Mouse (Mus musculus): ENCODE data around the gene Adamts4. TPM values are rescaled to one million over a fixed set of nuclear protein-coding genes. Genes with fewer than 3 reads are reported as not detected.

Adamts4 gene
- total RNA-seq, 2 experiments from 2014 or later, result 0.48 to 0.90 TPM

- no peak for DNase-seq (ENCODE audit: low spot score)
Observed at GRCm38 (mm10) chr1:171278436-171278835, 28.2 kb downstream of the Adamts4 start.

- no peak for DNase-seq (ENCODE audit: low spot score)
Observed at GRCm38 (mm10) chr1:171279012-171279705, 28.9 kb downstream of the Adamts4 start.

GRCm38 (mm10) chr1:171279721-171280120, 29.5 kb downstream of the Adamts4 start:
- no peak for DNase-seq (ENCODE audit: low spot score)

DNA sequence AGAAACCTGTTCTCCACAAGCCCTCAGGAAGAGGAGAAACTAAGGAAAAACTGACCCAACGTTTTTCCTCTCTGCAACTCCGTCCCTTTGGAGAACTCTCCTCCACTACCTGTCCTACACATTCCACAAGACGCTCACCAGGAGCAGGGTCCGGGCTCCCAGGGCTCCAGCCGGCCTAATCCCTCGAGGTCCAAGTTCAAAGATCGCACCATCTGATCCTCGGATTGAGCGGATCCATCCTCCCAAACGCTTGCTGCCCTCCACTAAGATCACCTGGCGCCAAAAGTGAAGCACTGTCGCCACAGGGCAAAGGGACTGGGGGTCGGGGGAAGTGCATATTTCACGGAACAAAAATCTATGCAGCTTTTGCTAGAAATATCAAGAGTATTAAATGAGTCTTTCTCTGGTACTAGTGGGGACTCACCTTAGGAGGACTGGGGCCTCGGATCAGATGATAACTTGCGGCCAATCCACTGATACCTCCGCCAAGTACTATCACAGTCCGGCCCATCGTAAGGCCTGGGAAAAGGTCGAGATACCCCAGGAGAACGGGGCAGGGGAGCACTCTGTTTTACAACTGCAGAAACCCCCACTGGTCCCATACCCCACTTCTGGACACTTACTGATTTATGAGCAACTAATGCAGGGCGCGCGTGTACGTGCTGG, 30.2 kb downstream of the Adamts4 start:
- DNase-seq (ENCODE audit: low spot score), result no peak

DNA sequence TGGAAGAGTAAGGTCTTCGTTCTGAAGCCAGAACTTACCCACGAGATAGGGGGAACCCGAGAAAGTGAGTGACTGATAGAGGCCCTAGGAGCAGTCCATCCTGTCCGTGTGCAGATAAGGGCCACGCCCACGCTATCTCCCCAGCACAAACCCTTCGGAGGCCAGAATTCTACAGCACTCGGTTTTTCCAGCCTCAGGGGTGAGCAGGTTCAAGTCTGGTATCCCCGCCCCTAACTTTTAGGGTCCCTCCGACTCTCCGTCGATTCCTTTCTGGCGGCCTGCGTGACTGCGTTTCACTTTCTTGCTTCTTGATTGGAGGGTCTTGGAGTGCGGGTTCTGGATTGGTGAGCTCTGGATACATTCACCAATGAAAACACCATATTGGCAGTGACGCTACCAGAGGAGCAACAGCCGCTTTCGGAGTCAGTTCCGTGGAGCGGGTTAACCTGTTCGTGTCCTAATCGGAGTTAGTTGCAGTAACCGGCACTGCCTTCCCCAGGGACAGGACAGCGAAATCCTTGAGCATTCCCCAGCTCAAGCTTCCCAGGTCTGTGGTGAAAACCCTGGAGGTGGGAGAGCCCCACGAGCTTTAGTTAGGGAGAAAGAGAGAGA, 30.8 kb downstream of the Adamts4 start, which contains the start of gene Ppox:
Gene Ppox, minus strand, starts transcription at position 271 of the 612 bp plus-strand sequence.
- peak; percentile 93 for DNase-seq (ENCODE audit: low spot score)

DNA sequence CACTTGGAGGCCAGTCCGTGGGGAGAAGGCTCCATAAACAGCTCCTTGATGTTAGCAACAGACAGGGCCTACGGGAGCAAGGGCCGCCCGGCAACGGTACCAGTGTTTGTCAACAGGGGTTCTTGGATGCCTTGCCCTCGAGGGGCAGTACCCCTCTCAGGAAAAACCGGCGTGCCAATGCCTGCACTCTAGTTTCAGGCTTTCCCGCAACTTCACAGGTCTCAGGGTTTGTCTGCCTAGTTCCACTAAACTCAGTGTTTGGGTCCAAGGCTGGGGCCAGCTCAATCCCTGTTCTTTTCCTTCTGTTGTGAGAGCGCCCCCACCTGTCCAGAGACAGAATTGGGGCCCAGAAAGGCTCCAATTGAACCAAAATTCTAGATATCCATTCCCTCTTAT, 31.3 kb downstream of the Adamts4 start:
- DNase-seq (ENCODE audit: low spot score), result peak; percentile 86

GRCm38 (mm10) chr1:171282086-171282805, 32.0 kb downstream of the Adamts4 start:
- DNase-seq (ENCODE audit: low spot score), result peak; percentile 3

DNA sequence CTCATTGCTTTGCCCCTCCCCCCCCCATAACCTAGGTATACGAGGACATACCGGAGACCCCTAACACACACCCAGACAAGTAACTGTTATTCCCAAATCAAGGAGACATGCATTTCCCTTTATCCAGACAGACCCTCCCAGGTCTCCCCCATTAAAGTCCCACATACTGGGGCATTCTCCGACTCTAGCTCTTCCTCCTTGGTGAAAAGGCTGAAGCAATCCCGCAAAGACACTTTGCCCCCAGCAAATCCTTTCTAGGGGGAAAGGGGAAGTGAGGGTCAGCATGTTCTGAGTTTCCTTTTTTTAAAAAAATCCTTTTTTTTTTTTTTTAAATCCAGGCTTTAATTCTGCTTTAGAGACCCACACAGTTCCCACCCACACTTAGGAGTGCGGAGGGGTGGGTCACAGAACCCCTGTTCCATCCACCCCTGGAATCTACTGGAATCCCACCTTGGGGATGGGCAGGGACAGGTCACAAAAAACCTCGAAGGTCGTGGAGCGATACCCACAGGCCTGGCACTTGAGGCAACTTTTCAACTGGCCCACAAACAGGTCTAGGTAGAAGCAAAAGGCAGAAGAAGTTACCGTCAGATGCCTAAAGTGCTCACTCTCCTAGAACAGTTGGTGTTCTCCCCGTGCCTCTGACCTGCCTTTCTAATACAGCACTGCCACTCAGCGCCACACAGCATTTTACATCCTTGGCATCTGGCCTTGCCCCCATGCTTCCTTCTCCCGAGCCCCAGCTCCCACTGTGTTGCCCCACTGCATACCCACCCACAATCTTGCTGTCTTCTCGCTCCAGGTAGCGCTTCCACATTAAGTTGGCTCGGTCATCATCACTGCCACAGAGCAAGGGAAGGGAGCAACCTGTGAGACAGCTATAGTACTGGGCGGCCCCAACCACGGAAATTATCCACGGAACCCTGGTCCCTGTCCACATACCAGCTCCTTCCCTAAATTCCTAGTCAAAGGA, 33.3 kb downstream of the Adamts4 start:
- no peak for DNase-seq (ENCODE audit: low spot score)

GRCm38 (mm10) chr1:171284491-171284890, 34.3 kb downstream of the Adamts4 start:
- no peak for DNase-seq (ENCODE audit: low spot score)

DNA sequence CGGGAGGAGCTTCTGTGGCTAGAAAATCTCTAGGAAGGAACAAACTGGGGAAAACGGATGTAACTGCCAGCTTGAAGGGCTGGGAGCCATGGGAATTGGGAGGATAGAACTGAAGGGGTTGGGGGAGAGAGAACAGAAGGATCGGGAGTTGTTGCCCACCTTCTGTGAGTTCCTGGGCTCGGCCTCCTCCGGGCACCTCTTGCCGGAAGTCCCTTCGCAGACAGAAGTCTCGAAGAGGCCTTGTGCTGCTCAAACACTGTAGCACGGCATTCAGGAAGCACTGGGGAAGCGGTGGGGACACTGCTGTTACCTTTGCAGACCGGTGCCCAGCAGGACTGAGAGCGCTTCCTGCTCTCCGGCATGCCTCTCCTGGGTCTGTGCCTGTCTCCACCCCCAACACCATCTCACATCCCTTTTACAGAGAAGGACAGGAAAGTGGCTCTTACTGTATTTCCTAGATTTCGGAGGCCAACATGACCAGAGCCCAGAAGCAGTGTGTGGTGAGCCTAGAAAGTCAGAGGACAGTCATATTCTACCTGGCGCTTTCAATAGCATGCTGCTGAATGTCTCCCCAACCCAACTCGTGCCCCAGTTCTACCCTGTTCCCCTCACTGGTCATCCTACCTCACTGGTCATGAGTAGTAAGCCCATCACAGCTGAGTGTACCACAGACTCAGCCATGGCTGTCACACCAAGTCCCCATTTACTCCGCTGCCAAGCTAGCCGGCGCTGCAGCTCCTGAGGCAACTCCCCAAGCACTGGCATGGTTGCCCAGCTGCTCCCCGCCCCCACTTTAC, 35.1 kb downstream of the Adamts4 start:
- DNase-seq (ENCODE audit: low spot score), result no peak

DNA sequence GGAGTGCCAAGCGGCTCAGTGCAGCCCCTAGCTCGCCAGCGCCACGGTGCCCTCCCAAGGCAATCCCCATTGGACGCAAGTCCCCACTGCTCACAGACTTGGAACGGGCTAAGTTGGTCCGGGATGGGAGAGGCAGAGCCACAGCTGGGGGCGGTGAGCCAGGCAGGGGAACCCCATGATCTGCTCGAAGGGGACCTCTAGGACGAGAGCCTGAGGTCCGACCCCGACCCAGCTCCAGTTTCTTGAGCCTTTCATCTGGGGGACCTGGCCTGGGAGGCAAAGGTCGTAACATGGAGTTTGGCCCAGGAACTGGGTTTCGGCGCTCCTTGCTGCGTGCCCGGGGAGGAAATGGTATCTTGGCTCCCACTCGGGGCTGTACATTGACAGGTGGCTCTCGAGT, 36.3 kb downstream of the Adamts4 start:
- DNase-seq (ENCODE audit: low spot score), result no peak

DNA sequence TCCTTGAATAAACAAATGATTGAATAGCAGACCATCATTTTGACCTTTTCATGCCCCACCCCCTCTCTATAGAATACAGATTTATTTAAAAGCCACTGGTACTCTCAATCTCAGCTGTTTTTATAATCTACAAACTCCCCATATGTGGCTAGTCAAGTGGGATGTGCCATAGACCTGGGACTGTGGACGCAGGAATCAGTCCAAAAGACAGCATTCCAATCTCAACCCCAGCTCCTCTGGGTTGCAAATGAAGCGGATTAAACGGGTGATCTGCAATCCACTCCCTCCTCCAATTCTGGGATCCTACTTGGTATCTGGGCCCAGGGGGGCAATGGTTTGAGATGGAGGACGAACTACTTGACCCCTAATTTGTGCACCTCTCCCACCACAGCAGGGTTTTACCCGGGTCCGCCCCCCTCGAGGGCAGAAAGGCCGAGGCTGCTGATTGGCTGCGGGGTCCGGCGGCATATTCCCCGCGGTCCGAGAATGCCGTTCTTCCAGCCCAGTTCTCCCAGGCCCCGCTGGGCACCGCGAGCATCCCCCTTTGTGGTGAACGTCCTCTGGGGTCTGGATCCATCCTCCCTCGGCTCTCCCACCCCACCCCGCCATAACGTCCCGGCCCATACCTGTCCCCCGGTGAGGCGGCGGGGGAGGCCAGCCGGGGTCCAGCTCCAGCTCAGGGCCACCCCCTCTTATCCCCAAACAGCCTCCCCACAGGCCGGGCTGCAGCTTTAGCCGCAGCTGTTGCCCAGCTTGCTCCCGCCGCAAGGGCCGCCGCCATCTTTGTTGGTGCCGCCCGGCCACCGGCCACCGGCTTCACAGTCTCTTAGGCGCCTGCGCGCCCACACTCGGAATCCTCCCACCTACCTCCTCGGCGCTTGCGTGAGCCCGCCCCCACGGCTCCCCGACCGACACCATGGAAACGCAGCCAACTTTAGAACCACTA, 37.2 kb downstream of the Adamts4 start, which contains the start of gene Usp21:
Gene Usp21, minus strand, starts transcription at position 856 of the 946 bp plus-strand sequence.
- DNase-seq (ENCODE audit: low spot score), result peak; percentile 93

GRCm38 (mm10) chr1:171288328-171288727, 38.1 kb downstream of the Adamts4 start:
- DNase-seq (ENCODE audit: low spot score), result no peak

- DNase-seq (ENCODE audit: low spot score), result no peak
Observed at GRCm38 (mm10) chr1:171293351-171293750, 43.1 kb downstream of the Adamts4 start.

DNA sequence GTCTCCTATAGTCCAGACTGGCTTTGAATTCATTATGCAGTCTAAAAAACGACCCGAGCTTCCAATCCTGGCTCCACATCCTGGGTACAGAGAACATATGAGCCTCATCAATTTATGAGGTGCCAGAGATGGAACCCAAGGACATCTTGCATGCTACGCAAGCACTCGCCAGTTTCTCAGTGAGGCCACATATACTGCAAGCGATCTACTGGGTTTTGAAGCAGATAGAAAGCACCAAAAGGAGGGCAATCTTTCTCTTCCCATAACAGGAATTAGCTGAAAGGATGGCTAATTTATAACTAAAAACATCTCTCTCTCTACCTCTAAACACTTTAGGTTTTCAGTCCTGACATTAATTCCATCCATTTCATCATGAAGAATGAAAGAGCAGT, 43.7 kb downstream of the Adamts4 start:
- DNase-seq (ENCODE audit: low spot score), result no peak

- DNase-seq (ENCODE audit: low spot score), result peak; percentile 86
Observed at GRCm38 (mm10) chr1:171294298-171295062, 44.3 kb downstream of the Adamts4 start, which contains the start of gene Ufc1. Ufc1 (minus strand) TSS chr1:171295024.

- no peak for DNase-seq (ENCODE audit: low spot score)
Observed at GRCm38 (mm10) chr1:171295063-171295402, 44.8 kb downstream of the Adamts4 start.

- no peak for DNase-seq (ENCODE audit: low spot score)
Observed at GRCm38 (mm10) chr1:171298226-171298625, 48.0 kb downstream of the Adamts4 start.
